Mouse (Mus musculus): ENCODE results near the gene Pim2.

Pim2 gene

GRCm38 (mm10) chrX:7878007-7878419 lies at the start of gene Pim2:
Gene Pim2, plus strand, starts transcription at chrX:7878262.
- no peak for DNase-seq (ENCODE audit: low read depth, low spot score)

DNA sequence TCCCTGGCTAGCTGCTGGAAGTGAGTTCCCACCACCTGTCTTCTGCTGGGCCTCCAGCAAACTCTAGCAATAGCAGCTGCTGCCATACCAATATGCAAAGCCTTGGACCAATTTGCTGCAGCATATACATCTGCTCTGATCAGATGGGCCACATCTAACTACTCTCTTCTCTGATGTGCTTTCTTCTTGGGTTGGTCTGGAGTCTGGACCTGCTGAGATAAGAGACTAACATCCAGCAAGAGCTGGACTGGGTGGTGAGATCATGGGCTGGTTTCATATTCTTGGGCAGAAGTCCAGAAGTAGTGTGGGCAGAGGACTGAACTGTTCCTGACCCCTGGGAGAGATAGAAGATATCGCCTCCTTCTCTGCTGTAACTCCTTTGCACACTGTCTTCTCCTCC lies 40.9 kb upstream of the Pim2 start:
- no peak for DNase-seq (ENCODE audit: low read depth, low spot score)

DNA sequence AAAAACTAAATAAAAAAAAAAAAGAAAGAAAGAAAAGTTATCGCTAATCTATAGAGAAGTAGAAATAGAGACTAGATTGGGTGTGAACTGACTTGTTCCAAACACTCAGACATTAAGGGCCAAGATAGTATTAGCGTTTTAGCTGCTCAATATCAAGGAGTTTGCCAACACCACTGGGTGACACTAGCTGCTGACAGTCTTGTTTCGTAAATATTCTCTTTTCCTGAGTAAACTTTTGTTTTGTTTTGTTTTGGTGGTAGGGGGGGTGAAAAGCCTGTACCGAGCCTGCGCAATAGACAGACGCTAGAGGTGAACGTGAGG lies 37.3 kb upstream of the Pim2 start:
- no peak for DNase-seq (ENCODE audit: low read depth, low spot score)

- DNase-seq (ENCODE audit: low read depth, low spot score), result peak; percentile 97
Measured at GRCm38 (mm10) chrX:7841163-7842162, 36.6 kb upstream of the Pim2 start, which contains the start of gene Otud5. Gene Otud5, plus strand, starts transcription at chrX:7841364.

DNA sequence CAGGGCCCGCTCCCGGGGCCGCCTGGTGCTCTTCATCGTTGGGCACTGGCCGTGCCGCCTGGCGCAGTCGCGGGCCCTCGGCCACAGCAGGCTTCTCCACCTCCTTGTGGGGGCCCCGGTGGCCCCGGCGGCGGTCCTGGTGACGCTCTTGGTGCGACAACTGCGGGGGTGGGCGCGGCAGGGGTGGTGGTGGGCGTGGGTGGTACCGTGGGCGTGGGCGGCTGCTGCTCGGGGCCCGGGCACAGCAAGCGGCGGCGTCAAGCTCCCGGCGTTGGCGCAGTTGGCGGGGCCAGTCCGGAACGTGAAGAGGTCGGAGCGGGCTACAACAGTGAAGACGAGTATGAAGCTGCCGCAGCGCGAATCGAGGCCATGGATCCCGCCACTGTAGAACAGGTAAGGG lies 35.7 kb upstream of the Pim2 start:
- DNase-seq (ENCODE audit: low read depth, low spot score), result no peak

- DNase-seq (ENCODE audit: low read depth, low spot score), result no peak
Measured at GRCm38 (mm10) chrX:7847845-7848244, 30.2 kb upstream of the Pim2 start.

DNA sequence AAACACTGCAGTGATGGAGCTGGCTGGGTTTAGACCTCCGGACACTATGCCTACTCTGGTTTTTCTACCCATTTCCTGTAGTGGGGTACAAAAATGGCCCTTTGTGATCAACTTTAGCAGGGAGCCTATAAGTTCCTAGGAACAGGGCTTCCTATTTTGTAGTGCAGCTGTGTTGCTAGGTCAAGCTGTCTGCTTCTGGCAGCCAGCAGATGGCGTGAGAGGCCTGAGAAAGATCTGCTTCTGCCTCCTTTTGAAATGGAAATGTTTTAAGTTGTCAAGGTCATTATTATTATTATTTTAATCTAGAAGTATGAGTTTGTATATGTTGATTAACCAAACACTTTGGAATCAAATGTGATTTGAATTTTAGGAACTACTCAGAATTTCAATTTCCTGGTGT lies 23.5 kb upstream of the Pim2 start:
- DNase-seq (ENCODE audit: low read depth, low spot score), result peak; percentile 56

DNA sequence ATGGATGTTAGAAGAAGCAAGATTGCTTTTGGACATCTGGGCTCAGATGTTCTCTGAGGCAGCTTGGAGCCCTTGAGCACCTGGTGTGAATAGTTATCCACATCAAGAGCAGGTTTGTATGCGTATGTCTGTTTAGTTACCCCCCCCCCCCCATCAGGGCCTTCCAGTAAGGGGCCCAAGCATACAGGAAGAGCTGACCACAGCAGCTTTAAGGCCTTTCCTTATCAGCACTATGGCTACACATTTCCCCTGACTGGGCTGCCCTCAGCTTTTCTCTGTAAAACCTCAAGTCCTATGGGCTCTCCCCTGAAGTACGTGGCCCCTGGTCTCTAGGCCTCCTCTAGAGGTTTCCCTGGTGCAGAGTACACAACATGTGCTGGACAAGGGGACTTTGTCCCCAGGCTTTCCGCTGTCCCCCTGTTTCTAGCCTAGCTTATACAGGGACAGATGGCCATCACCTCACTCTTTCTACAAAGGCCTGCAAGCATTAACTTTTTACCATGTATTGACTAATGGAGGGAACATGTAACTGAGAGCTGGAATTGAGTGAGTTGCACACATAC lies 18.8 kb upstream of the Pim2 start:
- no peak for DNase-seq (ENCODE audit: low read depth, low spot score)

DNA sequence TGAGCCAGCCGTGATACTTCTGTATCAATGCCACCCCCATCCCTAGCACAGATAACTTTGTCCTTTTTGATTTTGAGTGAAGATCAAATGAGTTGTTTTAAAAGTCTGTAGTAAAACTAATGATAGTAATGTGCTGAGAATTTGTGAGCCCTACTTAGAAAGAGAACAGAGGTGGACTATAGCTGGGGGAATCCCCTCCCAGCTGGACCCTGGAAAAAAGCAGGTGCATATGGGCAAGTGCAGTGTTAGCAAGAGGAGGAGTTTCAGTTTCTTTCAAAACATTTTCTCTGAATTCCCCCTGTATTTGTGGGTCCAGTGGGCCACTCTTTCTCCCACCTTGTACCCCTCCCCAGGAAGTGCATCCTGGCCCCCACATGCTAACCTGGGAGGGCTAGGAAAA lies 14.9 kb upstream of the Pim2 start:
- no peak for DNase-seq (ENCODE audit: low read depth, low spot score)

DNA sequence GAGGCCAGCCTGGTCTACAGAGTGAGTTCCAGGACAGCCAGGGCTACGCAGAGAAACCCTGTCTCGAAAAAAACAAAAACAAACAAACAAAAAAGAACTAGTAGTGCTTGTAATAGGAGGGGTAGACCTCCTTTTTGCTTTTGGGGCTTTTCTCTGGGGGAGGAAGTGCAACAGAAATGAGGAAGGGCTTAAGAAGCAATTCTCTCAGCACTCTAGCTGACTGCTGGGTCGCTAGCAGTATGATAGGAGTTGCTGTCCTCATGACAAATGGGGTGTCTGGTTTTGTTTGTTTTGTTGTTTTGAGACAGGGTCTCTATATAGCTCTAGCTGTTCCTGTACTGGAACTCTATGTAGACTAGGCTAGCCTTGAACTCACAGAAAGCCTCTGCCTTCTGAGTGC lies 13.5 kb upstream of the Pim2 start:
- no peak for DNase-seq (ENCODE audit: low read depth, low spot score)

GRCm38 (mm10) chrX:7865343-7865742 lies 12.7 kb upstream of the Pim2 start:
- no peak for DNase-seq (ENCODE audit: low read depth, low spot score)

DNA sequence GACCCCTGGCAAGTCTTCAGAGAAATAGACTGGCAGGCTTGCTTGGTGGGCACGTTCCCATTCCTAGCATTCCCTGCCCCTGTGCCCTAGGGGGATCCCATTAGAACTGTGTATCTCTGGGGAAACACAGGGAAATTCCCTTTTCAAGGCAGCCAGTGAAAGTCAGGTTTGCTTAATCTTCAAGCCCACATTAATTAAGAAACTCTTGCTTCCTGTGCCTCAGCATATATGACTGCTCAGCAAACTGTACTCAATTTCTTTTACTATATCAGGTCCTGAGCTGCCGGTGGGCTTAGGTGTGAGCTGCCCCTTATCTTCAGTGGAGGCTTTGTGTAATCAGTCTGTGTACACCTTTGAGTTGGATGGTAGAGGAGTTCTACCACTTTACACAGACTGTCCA lies 12.3 kb upstream of the Pim2 start:
- no peak for DNase-seq (ENCODE audit: low read depth, low spot score)

DNA sequence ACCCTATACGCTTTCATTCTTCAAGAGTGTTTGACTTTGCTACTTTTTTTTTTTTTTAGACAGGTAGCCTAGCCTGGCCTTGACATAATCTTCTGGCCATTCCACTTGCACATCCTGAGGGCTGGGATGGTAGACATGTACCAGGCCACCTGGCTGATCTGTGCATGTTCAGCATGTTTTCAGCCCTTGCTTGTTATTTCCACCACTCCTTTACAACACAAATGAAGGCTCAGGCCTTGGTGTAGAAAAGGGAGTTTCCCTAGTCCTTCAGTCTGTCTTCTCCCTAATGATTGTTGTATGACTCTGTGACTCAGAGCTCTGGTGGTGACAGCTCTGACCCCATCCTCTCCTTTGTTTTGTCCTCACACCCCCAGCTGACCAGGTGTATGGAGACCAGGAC lies 10.9 kb upstream of the Pim2 start:
- DNase-seq (ENCODE audit: low read depth, low spot score), result no peak

DNA sequence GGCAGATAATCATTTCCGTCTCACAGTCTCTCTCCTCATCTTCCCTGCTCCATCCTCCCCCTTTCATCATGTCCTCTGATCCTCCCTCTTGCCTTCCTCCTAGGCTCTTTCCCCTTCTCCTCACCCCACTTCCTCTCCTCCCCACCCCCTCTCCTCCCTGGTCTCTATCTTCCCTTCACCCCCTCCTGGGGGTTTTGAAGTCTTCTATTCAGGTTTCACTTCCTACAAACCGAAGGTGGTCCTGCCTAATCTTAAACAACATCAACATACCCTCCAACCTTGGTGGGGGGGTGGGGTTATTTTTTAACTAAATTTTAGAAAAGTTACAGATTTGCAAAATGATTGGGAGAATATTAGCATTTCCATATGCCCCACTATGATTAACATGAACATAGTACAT lies 9.6 kb upstream of the Pim2 start:
- DNase-seq (ENCODE audit: low read depth, low spot score), result no peak

DNA sequence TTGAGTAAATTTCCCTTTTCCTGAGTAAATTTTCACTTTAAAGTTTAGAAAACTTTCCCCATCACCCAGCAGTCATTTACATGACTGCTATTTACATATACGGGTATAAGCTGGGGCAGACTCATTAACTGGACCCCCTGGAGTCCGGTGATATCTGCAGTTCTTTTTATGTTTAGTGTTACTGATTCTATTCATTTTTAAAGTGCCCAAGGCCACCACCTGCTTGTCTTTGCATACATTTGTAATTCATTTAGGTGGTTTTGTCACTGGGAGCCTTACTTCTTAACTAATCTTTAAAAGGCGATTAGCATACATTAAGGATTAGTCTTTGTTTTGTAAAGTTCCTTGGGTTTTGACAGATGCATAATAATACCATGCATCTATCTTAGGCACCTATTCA lies 8.2 kb upstream of the Pim2 start:
- DNase-seq (ENCODE audit: low read depth, low spot score), result no peak

- DNase-seq (ENCODE audit: low read depth, low spot score), result no peak
Measured at GRCm38 (mm10) chrX:7878495-7878894, 433 bp downstream of the Pim2 start.

DNA sequence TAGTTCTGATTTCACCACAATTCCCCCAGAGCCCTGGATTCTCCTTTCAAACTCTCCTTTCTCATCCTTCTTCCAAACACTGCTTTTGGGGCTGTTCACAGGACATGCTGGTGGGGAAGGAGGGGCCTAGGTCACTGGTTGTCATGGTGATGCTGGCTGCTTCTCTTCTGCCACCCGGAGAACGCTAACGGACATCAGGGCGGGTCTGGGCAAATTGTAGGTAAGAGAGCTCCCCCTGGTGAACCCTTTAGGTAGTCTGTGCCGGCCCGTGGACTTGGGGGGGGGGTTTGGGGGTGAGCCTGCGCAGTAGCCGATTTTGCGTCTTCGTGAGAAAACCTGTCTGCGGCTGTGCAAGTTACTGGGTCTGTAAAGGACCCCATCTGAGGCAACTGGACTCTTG lies 1.8 kb downstream of the Pim2 start:
- peak; percentile 27 for DNase-seq (ENCODE audit: low read depth, low spot score)

- DNase-seq (ENCODE audit: low read depth, low spot score), result peak; percentile 95
Measured at GRCm38 (mm10) chrX:7883841-7884567, 5.9 kb downstream of the Pim2 start, which contains the start of gene Slc35a2. Gene Slc35a2, plus strand, starts transcription at chrX:7884028.

- DNase-seq (ENCODE audit: low read depth, low spot score), result no peak
Measured at GRCm38 (mm10) chrX:7898211-7898610, 20.1 kb downstream of the Pim2 start.

DNA sequence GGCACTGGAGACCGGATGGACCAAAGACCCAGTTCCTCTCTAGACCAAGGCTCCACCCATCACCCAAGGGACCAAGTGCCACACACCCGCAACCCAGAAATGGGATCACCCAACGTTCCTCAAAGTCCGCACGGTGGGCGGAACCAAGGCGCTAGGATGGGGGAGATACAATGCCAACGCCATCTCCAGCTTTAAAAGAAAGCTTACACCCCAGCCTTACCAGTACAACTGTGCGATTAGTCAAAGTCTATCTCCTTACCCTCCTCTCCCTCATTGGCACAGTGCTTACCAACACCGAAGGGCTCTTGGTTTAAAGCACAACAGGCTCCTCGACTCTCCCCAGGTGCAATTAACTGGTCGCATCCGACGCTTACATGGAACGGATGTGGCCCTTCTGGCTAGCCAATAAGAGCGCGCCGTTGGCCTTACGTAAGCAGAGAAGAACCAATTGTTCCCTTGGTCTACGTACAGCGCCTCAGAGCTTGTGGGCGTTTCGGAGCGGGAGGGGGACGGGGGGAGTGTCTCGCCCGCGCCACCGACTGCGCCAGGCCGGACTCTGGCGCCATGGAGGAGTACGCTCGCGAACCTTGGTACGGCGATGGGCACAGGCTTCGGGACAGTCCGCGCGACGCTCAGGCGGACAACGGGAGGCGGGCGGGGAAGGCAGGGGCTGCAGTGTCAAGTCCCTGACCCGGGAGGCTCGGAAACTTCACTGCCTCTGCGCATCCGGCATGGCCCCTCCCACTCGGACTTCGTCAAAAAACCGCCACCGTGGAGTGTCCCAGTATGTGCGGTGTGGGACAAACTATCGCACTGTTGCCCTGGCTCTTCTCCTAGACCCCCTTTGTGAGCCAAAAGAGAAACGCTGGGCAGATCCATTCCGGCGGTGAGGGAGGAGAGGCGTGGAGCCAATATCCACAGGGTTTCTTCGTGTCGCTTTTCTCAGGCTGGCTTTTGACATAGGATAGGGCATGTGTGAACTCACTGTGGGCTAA lies 21.1 kb downstream of the Pim2 start, which contains the start of the genes Pqbp1 and Timm17b:
Pqbp1 (minus strand) TSS at position 390 of the 995 bp plus-strand sequence.
Timm17b (plus strand) TSS at position 478 of the 995 bp plus-strand sequence.
- peak; percentile 96 for DNase-seq (ENCODE audit: low read depth, low spot score)

- no peak for DNase-seq (ENCODE audit: low read depth, low spot score)
Measured at GRCm38 (mm10) chrX:7904441-7904840, 26.4 kb downstream of the Pim2 start.

Data from 3T3-L1 (cell line).